Mouse (Mus musculus): Measurements from ENCODE around the gene Leap2. TPM values are rescaled to one million over a fixed set of nuclear protein-coding genes. Genes with fewer than 3 reads are reported as not detected.

Leap2 gene
- total RNA-seq, 2 experiments from 2014 or later = not detected

- intact Hi-C loops (cut with DNase I) = no loop called here
Observed at GRCm38 (mm10) chr11:53383758-53384428, 39.1 kb downstream of the Leap2 start.

GRCm38 (mm10) chr11:53378918-53379317 is 44.1 kb downstream of the Leap2 start:
- no peak for DNase-seq
- intact Hi-C loops (cut with DNase I) = loop anchor here (5.0 kb wide), 1 partner anchor 33 kb away; no protein-coding TSS in a partner anchor

More at GRCm38 (mm10) chr11:53383758-53384428, 39.1 kb downstream of the Leap2 start:
- no peak for DNase-seq

Small RNA genes within 50 kb of the gene (microRNA-seq; reads per million reads assigned to microRNA genes)
- not detected for gene Mir6920

Other genes with a start within 250 kb of the Leap2 start
- gene Hspa4, start 122.7 kb downstream of the Leap2 start, total RNA-seq (2021) = 100 to 1,000 TPM; 164 to 170 TPM
- 10 to 100 TPM in 1 of 2 experiments, 1 to 10 TPM in 1; 8.4 to 10.3 TPM for gene Zcchc10, start 98.5 kb downstream of the Leap2 start, total RNA-seq (2021)
- 100 to 1,000 TPM; 202 to 228 TPM for gene Aff4, start 72.3 kb downstream of the Leap2 start, total RNA-seq (2021)
- gene Uqcrq, start 7.7 kb upstream of the Leap2 start, total RNA-seq (2021) = 100 to 1,000 TPM; 367 to 399 TPM
- gene Gdf9, start 7.9 kb upstream of the Leap2 start, total RNA-seq (2021) = 1 to 10 TPM; 1.3 to 1.7 TPM
- not detected for gene Gm10447, start 33.9 kb upstream of the Leap2 start, total RNA-seq (2021)
- gene Shroom1, start 34.0 kb upstream of the Leap2 start, total RNA-seq (2021) = 1 to 10 TPM; 2.8 to 3.2 TPM
- gene Gm9837, start 47.3 kb upstream of the Leap2 start, total RNA-seq (2021) = not detected
- gene Gm9945, start 57.0 kb upstream of the Leap2 start, total RNA-seq (2021) = under 1 TPM; 0.52 to 0.98 TPM
- gene Sowaha, start 57.1 kb upstream of the Leap2 start, total RNA-seq (2021) = 10 to 100 TPM; 12.2 to 18.1 TPM
- 10 to 100 TPM; 53.7 to 54.5 TPM for gene Sept8, start 96.1 kb upstream of the Leap2 start, total RNA-seq (2021)
- gene Kif3a, start 144.2 kb upstream of the Leap2 start, total RNA-seq (2021) = 100 to 1,000 TPM; 169 to 171 TPM
- not detected for gene Il4, start 195.5 kb upstream of the Leap2 start, total RNA-seq (2021)
- gene Il13, start 211.5 kb upstream of the Leap2 start, total RNA-seq (2021) = not detected

All from left cerebral cortex, postnatal 4 days (tissue).